Mouse (Mus musculus) MEL (cell line): ENCODE results near the gene Trub1. TPM values are rescaled to one million over a fixed set of nuclear protein-coding genes. Genes with fewer than 3 reads are reported as not detected.

Experiments
- polyA plus RNA-seq, 2 experiments: library from polyadenylated mRNA; stranded (reverse) in 1 of 2; unstranded in 1 of 2; fragments of >175 nt in 1 of 2; fragments of >200 nt in 1 of 2; gene quantifications; 2 replicates each; pipeline versions ENCODE4 v1.2.1 to v1.2.4; 2012; ENCODE audit warnings: low replicate concordance in 2 of 2, low read depth in 1 of 2; ENCODE audit not compliant: insufficient read length in 2 of 2, insufficient read depth in 1 of 2, missing spikeins in 1 of 2
- total RNA-seq: library from RNA; depleted of rRNA; stranded (reverse); fragments of 300-350 nt; gene quantifications from 2 replicates; pipeline ENCODE4 v1.2.3, GENCODE M21; 2012; rRNA removed

The Trub1 gene
- total and polyA plus RNA-seq, 3 experiments: 38.2 to 41.6 TPM; not detected in 1

Other genes with a start within 250 kb of the Trub1 start
- gene Ablim1, start 138.0 kb upstream of the Trub1 start, total RNA-seq: not detected in 2 replicates
- gene Ablim1, start 138.0 kb upstream of the Trub1 start, polyA plus RNA-seq: not detected
- gene Fam160b1, start 92.2 kb upstream of the Trub1 start, total RNA-seq: 8.6 and 8.8 TPM in 2 replicates
- 10 to 100 TPM; 19.0 to 28.3 TPM for gene Fam160b1, start 92.2 kb upstream of the Trub1 start, polyA plus RNA-seq
- 8.2 and 9.3 TPM in 2 replicates for gene Atrnl1, start 158.1 kb downstream of the Trub1 start, total RNA-seq
- gene Atrnl1, start 158.1 kb downstream of the Trub1 start, polyA plus RNA-seq: 1 to 10 TPM in 1 of 2 experiments, not detected in 1; 6.4 TPM